Mouse (Mus musculus) limb, embryonic 15.5 days (tissue): ENCODE measurements around the gene Gm49711. TPM values are rescaled to one million over a fixed set of nuclear protein-coding genes. Genes with fewer than 3 reads are reported as not detected.

ENCODE experiments used
- ATAC-seq: fragments of 200-750 bp; cut with Nextera tagmentation; 2 replicates; pipeline ENCODE4 v1.8.0; 2017; ENCODE audit warnings: low read depth, moderate TSS enrichment; ENCODE audit not compliant: insufficient number of reproducible peaks, low FRiP score, low TSS enrichment
- H3K27ac ChIP-seq: fragments of 300-500 bp; sonication (generic); 2 replicates; pipeline ENCODE4 v1.5.1; 2015; ENCODE audit warnings: moderate library complexity, mild to moderate bottlenecking, inconsistent platforms
- H3K27me3 ChIP-seq: fragments of 300-500 bp; sonication (generic); 2 replicates; pipeline ENCODE4 v1.6.1; 2015; ENCODE audit warnings: inconsistent platforms
- H3K36me3 ChIP-seq: fragments of 300-500 bp; sonication (generic); 2 replicates; pipeline ENCODE4 v1.6.1; 2015; ENCODE audit warnings: inconsistent platforms
- H3K4me1 ChIP-seq: fragments of 300-500 bp; sonication (generic); 2 replicates; pipeline ENCODE4 v1.6.1; 2015; ENCODE audit warnings: inconsistent platforms
- H3K4me2 ChIP-seq: fragments of 300-500 bp; sonication (generic); 2 replicates; pipeline ENCODE4 v1.6.1; 2015; ENCODE audit warnings: mild to moderate bottlenecking, inconsistent platforms
- H3K4me3 ChIP-seq: fragments of 300-500 bp; sonication (generic); 2 replicates; pipeline ENCODE4 v1.5.1; 2015; ENCODE audit warnings: mild to moderate bottlenecking, inconsistent platforms
- H3K9ac ChIP-seq: fragments of 300-500 bp; sonication (generic); 2 replicates; pipeline ENCODE4 v1.6.1; 2015; ENCODE audit warnings: inconsistent platforms
- H3K9me3 ChIP-seq: fragments of 300-500 bp; sonication (generic); 2 replicates; pipeline ENCODE4 v1.6.1; 2016; ENCODE audit warnings: inconsistent platforms
- WGBS: fragments of 180-500 bp; shearing (Covaris S2); methylation state at CpG from one replicate; pipeline ENCODE4 v1.1.7; 2015; 5-methylcytosine and 5-hydroxymethylcytosine counted together
- polyA plus RNA-seq: library from polyadenylated mRNA; unstranded; fragments of >200 nt; fragmentation: Nextera tagmentation; extraction: Ambion mirVana; gene quantifications from 2 replicates; pipeline ENCODE4 v1.2.1, GENCODE M21; 2015

Gene Gm49711
- polyA plus RNA-seq, 1 experiment from 2014 or later: 0.27 TPM

DNA sequence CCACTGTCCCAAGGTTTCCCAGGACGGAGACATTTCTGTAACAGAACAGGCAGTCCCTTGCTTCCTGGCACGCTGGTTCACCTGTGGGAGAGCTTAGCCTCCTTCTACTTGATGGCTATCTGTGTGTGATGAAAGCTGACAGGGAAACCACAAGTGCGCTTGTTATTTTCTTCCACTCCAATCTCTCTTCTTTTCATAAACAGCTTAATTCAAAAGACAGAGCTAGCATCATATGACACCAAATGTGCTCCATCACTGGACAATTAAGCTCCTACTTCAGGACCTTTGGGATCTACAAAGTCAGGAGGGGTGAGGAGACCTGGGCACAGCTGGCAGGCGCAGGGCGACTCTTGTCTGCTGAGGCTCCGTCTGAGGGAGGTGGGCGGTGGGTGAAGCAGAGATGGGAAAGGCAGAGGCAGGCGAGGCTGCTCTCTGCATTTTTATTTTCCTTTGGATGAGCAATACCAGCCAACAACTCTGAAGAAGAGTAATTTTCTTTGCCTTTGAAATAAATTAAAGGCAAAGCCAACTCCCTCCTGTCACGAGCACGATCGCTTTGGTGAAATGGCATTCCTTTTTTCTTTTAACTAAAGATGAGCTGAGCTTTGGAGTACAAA lies 76.1 kb downstream of the Gm49711 start:
- ATAC-seq: no peak
- no peaks in the 10 kb centered on the region for H3K9me3 ChIP-seq
- no peak overlapping the region for H3K4me3 ChIP-seq
- H3K36me3 ChIP-seq: no peaks in the 10 kb centered on the region
- H3K9ac ChIP-seq: no peak overlapping the region
- 76% methylated on average over 11 of the region's 11 CpGs for WGBS
- H3K4me1 ChIP-seq: peaks cover 4% of the 10 kb centered on the region; the same call in 1 of the 2 replicates
- H3K27me3 ChIP-seq: no peaks in the 10 kb centered on the region
- H3K27ac ChIP-seq: no peak overlapping the region
- H3K4me2 ChIP-seq: no peak overlapping the region

GRCm38 (mm10) chr16:92136275-92136674 lies 78.2 kb downstream of the Gm49711 start:
- ATAC-seq: no peak
- WGBS: 89% methylated on average over 15 of the region's 15 CpGs
- no peak overlapping the region for H3K4me3 ChIP-seq
- H3K36me3 ChIP-seq: no peaks in the 10 kb centered on the region
- H3K9ac ChIP-seq: no peak overlapping the region
- H3K27me3 ChIP-seq: no peaks in the 10 kb centered on the region
- H3K4me1 ChIP-seq: peaks cover 15% of the 10 kb centered on the region
- no peak overlapping the region for H3K27ac ChIP-seq
- H3K4me2 ChIP-seq: no peak overlapping the region
- no peaks in the 10 kb centered on the region for H3K9me3 ChIP-seq

GRCm38 (mm10) chr16:92139386-92140261 lies 81.5 kb downstream of the Gm49711 start:
- 47% methylated on average over 15 of the region's 15 CpGs for WGBS
- no peaks in the 10 kb centered on the region for H3K36me3 ChIP-seq
- peaks cover 18% of the 10 kb centered on the region for H3K4me1 ChIP-seq
- H3K9me3 ChIP-seq: no peaks in the 10 kb centered on the region
- peak overlapping the region; percentile 67 for H3K27ac ChIP-seq
- peak; percentile 66; the same call in 1 of the 2 replicates for ATAC-seq
- no peak overlapping the region for H3K4me2 ChIP-seq
- H3K27me3 ChIP-seq: no peaks in the 10 kb centered on the region
- no peak overlapping the region for H3K9ac ChIP-seq
- H3K4me3 ChIP-seq: no peak overlapping the region

- Histone ChIP-seq H3K27ac (peak overlapping the region; percentile 67), H3K4me2 (no peak overlapping the region), H3K36me3 (no peaks in the 10 kb centered on the region), H3K27me3 (no peaks in the 10 kb centered on the region), H3K9me3 (no peaks in the 10 kb centered on the region), H3K4me3 (no peak overlapping the region), H3K4me1 (peaks cover 18% of the 10 kb centered on the region), H3K9ac (no peak overlapping the region)
- no peak for ATAC-seq
- WGBS: 83% methylated on average over 9 of the region's 9 CpGs
Measured at GRCm38 (mm10) chr16:92140328-92140727, 82.2 kb downstream of the Gm49711 start.

GRCm38 (mm10) chr16:92141021-92141420 lies 82.9 kb downstream of the Gm49711 start:
- H3K36me3 ChIP-seq: no peaks in the 10 kb centered on the region
- H3K9ac ChIP-seq: no peak overlapping the region
- H3K27ac ChIP-seq: no peak overlapping the region
- no peaks in the 10 kb centered on the region for H3K9me3 ChIP-seq
- H3K4me1 ChIP-seq: peaks cover 18% of the 10 kb centered on the region
- H3K4me3 ChIP-seq: no peak overlapping the region
- H3K4me2 ChIP-seq: no peak overlapping the region
- no peak for ATAC-seq
- 96% methylated on average over 12 of the region's 12 CpGs for WGBS
- no peaks in the 10 kb centered on the region for H3K27me3 ChIP-seq

DNA sequence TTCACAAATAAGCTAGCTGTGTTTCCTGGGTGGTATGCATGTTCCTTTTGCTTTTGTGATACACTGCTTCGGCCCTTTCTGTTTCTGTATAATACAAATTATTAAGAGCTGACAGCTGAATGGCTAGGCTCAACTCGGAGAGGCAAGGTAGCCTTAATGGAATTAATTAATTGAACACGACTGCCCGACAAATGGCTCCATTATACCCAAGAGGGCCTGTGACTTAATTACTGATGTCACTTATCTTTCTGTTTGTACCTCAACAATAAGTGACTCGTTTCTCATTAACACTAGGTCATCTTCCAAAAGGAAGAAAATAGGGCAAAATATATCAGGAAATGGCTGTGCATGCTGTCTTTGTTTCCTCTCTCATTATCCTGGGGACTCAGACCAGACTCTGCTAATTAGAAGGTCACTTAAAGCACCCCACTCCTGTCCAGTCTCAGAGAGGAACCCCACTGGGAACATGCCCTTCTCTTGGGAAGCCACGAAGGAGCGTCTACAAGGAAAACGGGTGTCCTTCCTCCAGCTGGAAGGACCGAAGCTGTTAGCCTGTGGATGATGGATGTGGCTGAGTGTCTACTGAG lies 84.4 kb downstream of the Gm49711 start:
- Histone ChIP-seq H3K4me3 (no peak overlapping the region), H3K36me3 (no peaks in the 10 kb centered on the region), H3K4me2 (no peak overlapping the region), H3K9me3 (no peaks in the 10 kb centered on the region), H3K27ac (no peak overlapping the region), H3K27me3 (no peaks in the 10 kb centered on the region), H3K9ac (no peak overlapping the region), H3K4me1 (peaks cover 28% of the 10 kb centered on the region)
- WGBS: 70% methylated on average over 9 of the region's 9 CpGs
- ATAC-seq: no peak

DNA sequence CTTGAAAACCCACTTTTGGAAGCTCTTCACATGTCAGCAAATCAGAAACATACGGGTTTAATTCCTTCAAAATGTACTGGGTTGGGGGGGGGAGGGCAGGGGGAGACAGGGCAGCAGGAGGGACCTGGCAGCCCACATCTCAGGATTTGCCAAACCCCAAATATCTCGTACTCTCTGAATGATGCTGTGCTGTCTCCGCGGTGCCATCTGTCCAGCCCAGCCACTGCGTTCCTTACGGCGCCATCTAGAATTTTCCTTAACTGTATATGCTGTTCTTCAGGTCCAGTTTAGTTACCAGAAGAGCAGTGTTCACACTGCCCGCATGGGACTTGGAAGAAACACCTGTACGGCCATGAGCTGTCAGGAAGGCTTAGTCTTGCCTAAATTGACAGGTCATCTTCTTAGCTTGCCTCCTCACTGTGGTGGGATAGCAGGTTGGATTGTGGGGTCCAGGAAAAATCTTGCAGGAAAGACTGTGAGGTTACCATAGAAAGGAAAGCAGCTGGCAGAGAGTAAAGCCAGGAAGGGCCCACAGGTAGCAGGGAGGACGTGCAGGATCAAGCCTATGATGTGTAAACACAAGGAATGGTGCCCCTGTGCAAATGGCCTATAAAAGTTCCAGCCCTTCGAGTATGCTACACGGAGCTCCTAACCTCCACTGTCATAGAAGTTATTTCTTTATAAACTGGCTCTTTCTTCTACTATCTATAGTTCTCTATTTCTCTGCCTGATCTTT lies 89.7 kb downstream of the Gm49711 start:
- no peaks in the 10 kb centered on the region for H3K36me3 ChIP-seq
- WGBS: 62% methylated on average over 12 of the region's 12 CpGs
- H3K4me3 ChIP-seq: no peak overlapping the region
- H3K27ac ChIP-seq: 0 out of 2 replicates have a peak overlapping the region, but pooled peaks have one; percentile 7
- no peak overlapping the region for H3K4me2 ChIP-seq
- no peak overlapping the region for H3K9ac ChIP-seq
- no peaks in the 10 kb centered on the region for H3K27me3 ChIP-seq
- H3K4me1 ChIP-seq: peaks cover 16% of the 10 kb centered on the region; the same call in 1 of the 2 replicates
- H3K9me3 ChIP-seq: no peaks in the 10 kb centered on the region
- ATAC-seq: no peak

DNA sequence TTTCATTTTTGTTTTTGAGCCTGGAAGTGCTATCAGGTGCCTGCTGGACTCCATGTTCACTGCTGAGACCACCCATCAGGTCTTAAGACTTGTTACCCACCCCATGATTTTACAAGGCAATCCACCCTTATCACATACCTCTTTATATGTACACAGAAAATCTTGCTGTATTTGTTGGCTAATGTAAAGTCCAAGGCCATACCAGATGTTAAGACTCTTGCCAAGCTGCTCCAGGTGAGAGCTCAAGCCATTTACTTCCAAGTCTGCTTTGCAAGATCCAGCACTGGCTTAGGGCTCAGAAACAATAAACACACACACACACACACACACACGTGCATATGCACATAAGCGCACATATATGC lies 90.2 kb downstream of the Gm49711 start:
- Histone ChIP-seq H3K4me3 (no peak overlapping the region), H3K27ac (no peak overlapping the region), H3K27me3 (no peaks in the 10 kb centered on the region), H3K9me3 (no peaks in the 10 kb centered on the region), H3K9ac (no peak overlapping the region), H3K36me3 (no peaks in the 10 kb centered on the region), H3K4me1 (peaks cover 16% of the 10 kb centered on the region; the same call in 1 of the 2 replicates), H3K4me2 (no peak overlapping the region)
- ATAC-seq: no peak
- WGBS: 65% methylated on average over 2 of the region's 2 CpGs

DNA sequence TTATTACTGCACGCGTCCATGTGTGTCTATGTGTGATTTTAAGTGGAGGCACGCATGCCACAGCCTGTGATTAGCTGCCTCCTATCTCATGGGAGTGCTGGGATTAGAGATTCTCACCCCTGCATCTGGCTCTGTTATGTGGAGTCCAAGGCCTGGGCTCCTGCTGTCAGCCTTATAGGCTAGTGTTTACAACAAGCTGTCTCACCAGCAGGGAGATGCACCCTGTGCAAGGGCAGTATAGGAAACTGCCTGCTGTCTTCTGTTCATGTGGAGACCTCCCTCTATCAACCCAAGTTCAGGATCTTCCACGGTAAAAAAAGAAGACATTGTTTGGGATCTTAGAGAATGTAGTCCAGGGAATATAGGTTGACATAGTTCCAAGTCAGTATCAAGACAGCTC lies 92.9 kb downstream of the Gm49711 start:
- ATAC-seq: no peak
- Histone ChIP-seq H3K4me2 (no peak overlapping the region), H3K4me1 (peaks cover 18% of the 10 kb centered on the region; the same call in 1 of the 2 replicates), H3K36me3 (no peaks in the 10 kb centered on the region), H3K9me3 (no peaks in the 10 kb centered on the region), H3K4me3 (no peak overlapping the region), H3K27me3 (no peaks in the 10 kb centered on the region), H3K27ac (no peak overlapping the region), H3K9ac (no peak overlapping the region)
- WGBS: 68% methylated on average over 4 of the region's 4 CpGs

DNA sequence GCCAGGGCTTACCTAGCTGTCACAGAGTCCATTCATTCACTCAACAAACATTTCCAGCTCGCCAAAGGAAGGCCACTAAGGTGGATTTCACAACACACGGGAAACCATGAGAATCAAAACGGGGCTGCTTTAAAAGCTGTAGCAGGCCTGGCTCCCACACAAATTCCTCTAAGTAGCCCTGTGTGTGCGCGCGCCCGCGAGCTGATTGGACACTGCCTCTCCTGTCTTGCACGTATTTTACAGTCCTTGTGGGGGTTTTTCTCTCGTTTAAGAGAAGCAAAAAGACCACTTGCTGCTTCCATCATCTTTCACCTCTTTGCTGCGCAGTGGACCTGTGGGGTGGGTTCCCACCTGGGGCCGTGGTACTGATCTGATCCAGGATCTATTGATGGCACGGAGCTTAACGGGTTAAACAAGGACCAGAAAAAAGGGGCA lies 99.9 kb downstream of the Gm49711 start:
- ATAC-seq: peak; percentile 69
- Histone ChIP-seq H3K4me2 (peak overlapping the region; percentile 84), H3K4me1 (peaks cover 23% of the 10 kb centered on the region), H3K9ac (peak overlapping the region; percentile 35), H3K9me3 (no peaks in the 10 kb centered on the region), H3K4me3 (peak overlapping the region; percentile 46), H3K27me3 (no peaks in the 10 kb centered on the region), H3K27ac (peak overlapping the region; percentile 84), H3K36me3 (no peaks in the 10 kb centered on the region)
- WGBS: 1% methylated on average over 14 of the region's 14 CpGs

DNA sequence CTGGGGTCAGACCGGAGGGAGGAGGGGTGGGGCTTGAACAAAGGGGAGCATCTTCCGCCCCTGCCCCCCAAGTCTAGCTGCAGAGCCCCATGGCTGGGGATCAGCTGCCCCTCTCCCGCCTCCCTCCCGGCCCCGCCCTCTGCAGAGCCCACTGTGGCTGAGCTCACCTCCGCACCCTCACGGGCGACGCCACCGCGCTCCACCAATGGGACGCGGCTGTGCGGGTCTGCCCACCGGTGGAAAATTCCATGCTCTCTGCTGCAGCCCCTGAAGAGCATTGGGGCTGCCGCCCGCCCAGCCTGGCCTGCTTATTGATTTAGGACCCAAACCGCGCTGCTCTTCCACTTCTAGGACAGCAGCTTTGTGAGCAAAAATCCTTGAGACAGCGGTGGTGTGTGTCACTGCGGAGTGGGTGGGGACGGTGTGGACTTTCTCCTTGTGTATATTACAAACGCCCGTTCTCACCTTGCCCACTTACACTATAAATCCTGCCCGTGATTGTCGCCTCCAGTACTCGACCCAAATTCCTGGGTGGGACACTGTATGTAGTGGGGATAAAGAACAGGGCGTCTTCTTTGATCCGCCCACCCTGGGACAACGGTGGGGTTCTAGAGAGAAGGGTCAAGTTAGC lies 100.5 kb downstream of the Gm49711 start:
- no peaks in the 10 kb centered on the region for H3K27me3 ChIP-seq
- 2% methylated on average over 29 of the region's 30 CpGs for WGBS
- H3K9me3 ChIP-seq: no peaks in the 10 kb centered on the region
- H3K27ac ChIP-seq: peak overlapping the region; percentile 84
- H3K4me1 ChIP-seq: peaks cover 21% of the 10 kb centered on the region
- peak overlapping the region; percentile 35 for H3K9ac ChIP-seq
- no peaks in the 10 kb centered on the region for H3K36me3 ChIP-seq
- peak overlapping the region; percentile 46 for H3K4me3 ChIP-seq
- peak overlapping the region; percentile 84 for H3K4me2 ChIP-seq
- peak; percentile 92 for ATAC-seq
